Mouse (Mus musculus) gastrocnemius, postnatal 10 days (tissue): ENCODE results near the gene Acsl1. TPM values are rescaled to one million over a fixed set of nuclear protein-coding genes. Genes with fewer than 3 reads are reported as not detected.

Experiments used
- DNase-seq: peaks from one replicate; pipeline ENCODE4 v3.0.0; 2021; ENCODE audit warnings: mixed read lengths
- total RNA-seq, 2 experiments: library from RNA; stranded (reverse); gene quantifications; 2 replicates each; pipeline ENCODE4 v1.2.3; 2021

Gene Acsl1
- total RNA-seq, 2 experiments from 2014 or later, result 230 to 244 TPM

GRCm38 (mm10) chr8:46475404-46475803 lies 4.6 kb downstream of the Acsl1 start:
- no peak for DNase-seq

GRCm38 (mm10) chr8:46475942-46476341 lies 5.1 kb downstream of the Acsl1 start:
- no peak for DNase-seq

GRCm38 (mm10) chr8:46477747-46478458 lies 7.1 kb downstream of the Acsl1 start:
- no peak for DNase-seq

- no peak for DNase-seq
Measured at GRCm38 (mm10) chr8:46478783-46479182, 7.9 kb downstream of the Acsl1 start.

- DNase-seq, result no peak
Measured at GRCm38 (mm10) chr8:46479794-46480532, 9.1 kb downstream of the Acsl1 start.

- DNase-seq, result no peak
Measured at GRCm38 (mm10) chr8:46480533-46480900, 9.7 kb downstream of the Acsl1 start.

GRCm38 (mm10) chr8:46482771-46483170 lies 11.9 kb downstream of the Acsl1 start:
- DNase-seq, result no peak

- DNase-seq, result no peak
Measured at GRCm38 (mm10) chr8:46483247-46483646, 12.4 kb downstream of the Acsl1 start.

GRCm38 (mm10) chr8:46484077-46484476 lies 13.2 kb downstream of the Acsl1 start:
- DNase-seq, result no peak

- no peak for DNase-seq
Measured at GRCm38 (mm10) chr8:46484931-46485463, 14.2 kb downstream of the Acsl1 start.

- DNase-seq, result peak; percentile 15
Measured at GRCm38 (mm10) chr8:46488085-46488561, 17.3 kb downstream of the Acsl1 start.

- DNase-seq, result no peak
Measured at GRCm38 (mm10) chr8:46489196-46489595, 18.4 kb downstream of the Acsl1 start.

GRCm38 (mm10) chr8:46490250-46490649 lies 19.4 kb downstream of the Acsl1 start:
- DNase-seq, result no peak

GRCm38 (mm10) chr8:46490821-46491220 lies 20.0 kb downstream of the Acsl1 start:
- peak; percentile 30 for DNase-seq

GRCm38 (mm10) chr8:46493495-46494170 lies 22.8 kb downstream of the Acsl1 start:
- DNase-seq, result no peak

GRCm38 (mm10) chr8:46496852-46497251 lies 26.0 kb downstream of the Acsl1 start:
- DNase-seq, result no peak

GRCm38 (mm10) chr8:46497314-46498011 lies 26.6 kb downstream of the Acsl1 start:
- no peak for DNase-seq

GRCm38 (mm10) chr8:46499376-46500061 lies 28.7 kb downstream of the Acsl1 start:
- no peak for DNase-seq

- no peak for DNase-seq
Measured at GRCm38 (mm10) chr8:46502333-46503071, 31.7 kb downstream of the Acsl1 start.

GRCm38 (mm10) chr8:46503072-46503695 lies 32.3 kb downstream of the Acsl1 start:
- no peak for DNase-seq
